In the genomic region with DNA sequence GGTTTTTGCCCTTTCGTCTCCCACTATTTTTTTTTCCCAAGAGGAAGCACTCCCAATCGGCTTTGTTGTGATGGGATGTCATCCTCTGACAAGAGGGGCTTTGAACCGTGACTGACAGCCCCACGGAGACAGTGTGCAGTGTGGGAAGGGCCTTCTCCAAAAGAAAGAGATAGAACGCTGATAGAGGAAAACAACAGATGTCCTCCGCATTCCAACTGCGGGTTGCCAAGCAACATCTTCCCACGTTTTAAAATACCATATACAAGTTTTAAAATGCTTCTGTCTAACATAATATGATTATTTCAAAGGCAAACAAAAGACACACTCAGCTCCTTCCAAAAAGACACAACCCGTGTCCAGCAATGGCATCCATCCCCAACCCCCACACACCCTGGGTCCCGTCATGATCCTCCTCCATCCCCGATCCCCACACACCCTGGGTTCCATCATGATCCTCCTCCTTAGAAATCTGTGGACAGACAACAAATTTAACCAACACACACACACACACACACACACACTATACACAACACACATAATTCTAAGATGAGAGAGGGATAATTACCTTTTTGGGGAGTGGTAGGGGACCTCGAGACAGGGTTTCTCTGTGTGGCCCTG, we compare ENCODE assay signal across 10 mouse cellular contexts. TPM values are rescaled to one million over a fixed set of nuclear protein-coding genes. Genes with fewer than 3 reads are reported as not detected.
A peak's percentile ranks its signal among the peaks of the same experiment; 100 is the strongest.
DNase-seq lines count a peak whose midpoint lies in the region; ATAC-seq and TF ChIP-seq lines count a peak whose summit lies in the region.
"Had no signal": no experiment of that assay in that cellular context is flagged by ENCODE, and none has a peak within 500 bp of the region (broad histone marks: within the 10 kb centered on the region; RNA-seq: fewer than 3 reads in every experiment).

No protein-coding gene starts in this region.

- no peaks in the 10 kb centered on the region for H3K27me3 ChIP-seq in forebrain, embryonic 13.5 days
- H3K27me3 ChIP-seq in forebrain, embryonic 10.5 days (ENCODE audit: poor library complexity, severe bottlenecking) = no peaks in the 10 kb centered on the region
- no peaks in the 10 kb centered on the region for H3K27me3 ChIP-seq in forebrain, embryonic 16.5 days (replicated peaks; ENCODE audit: control insufficient read depth, insufficient read depth, low read length)
- no peaks in the 10 kb centered on the region for H3K27me3 ChIP-seq in liver, embryonic 11.5 days (replicated peaks; ENCODE audit: control insufficient read depth, insufficient read depth, low read length)
- no peaks in the 10 kb centered on the region for H3K27me3 ChIP-seq in heart, embryonic 11.5 days (ENCODE audit: control insufficient read depth, insufficient read depth, low read length)

- TF ChIP-seq CTCF in olfactory bulb, adult 2 months (IDR thresholded peaks at IDR 0.05; ENCODE audit: insufficient read depth, low read depth, low read length) = no peak

- TF ChIP-seq POLR2A in olfactory bulb, adult 2 months (IDR thresholded peaks at IDR 0.05; ENCODE audit: insufficient read depth, low read depth, low read length) = no peak

- no peak for DNase-seq in forebrain, embryonic 10.5 days (ENCODE audit: extremely low spot score, low spot score)
- DNase-seq in layer of hippocampus, postnatal 10 days (ENCODE audit: low spot score in 2 of 2) = peak; percentile 30 to 53
- no peak for DNase-seq in liver, embryonic 11.5 days (ENCODE audit: low spot score)
- DNase-seq in gastrocnemius, postnatal 25 days = no peak

- H3K4me2 ChIP-seq in forebrain, embryonic 13.5 days = 0 out of 2 replicates have a peak overlapping the region, but pooled peaks have one; percentile 11
- peak overlapping the region; percentile 46 for H3K4me2 ChIP-seq in forebrain, embryonic 16.5 days (ENCODE audit: low read length)
- no peak overlapping the region for H3K4me2 ChIP-seq in liver, embryonic 11.5 days
- no peak overlapping the region for H3K4me2 ChIP-seq in heart, embryonic 11.5 days

- H3K4me1 ChIP-seq in forebrain, embryonic 13.5 days = peaks cover 13% of the 10 kb centered on the region; the same call in 1 of the 2 replicates
- H3K4me1 ChIP-seq in forebrain, embryonic 10.5 days = peaks cover 14% of the 10 kb centered on the region
- peaks cover 14% of the 10 kb centered on the region for H3K4me1 ChIP-seq in forebrain, embryonic 16.5 days (replicated peaks; ENCODE audit: control insufficient read depth, insufficient read depth, low read length)
- no peaks in the 10 kb centered on the region for H3K4me1 ChIP-seq in olfactory bulb, adult 2 months (ENCODE audit: control insufficient read depth, insufficient read depth, low read length)
- H3K4me1 ChIP-seq in liver, embryonic 11.5 days (replicated peaks; ENCODE audit: control insufficient read depth, insufficient read depth, low read length) = no peaks in the 10 kb centered on the region
- no peaks in the 10 kb centered on the region for H3K4me1 ChIP-seq in heart, embryonic 11.5 days (ENCODE audit: control insufficient read depth, insufficient read depth, low read length)

- peak; percentile 70; the same call in 1 of the 2 replicates for ATAC-seq in forebrain, embryonic 13.5 days
- ATAC-seq in forebrain, embryonic 16.5 days = peak; percentile 86
- ATAC-seq in liver, embryonic 11.5 days (replicated peaks; ENCODE audit: low FRiP score) = no peak
- ATAC-seq in heart, embryonic 11.5 days (replicated peaks; ENCODE audit: insufficient number of reproducible peaks, low FRiP score, low TSS enrichment) = no peak
- ATAC-seq: inflammation-experienced regulatory T-cells, adult 6 months had no signal

- WGBS in forebrain, embryonic 13.5 days = 27% methylated on average over 12 of the region's 12 CpGs
- WGBS in forebrain, embryonic 10.5 days = 48% methylated on average over 12 of the region's 12 CpGs
- WGBS in forebrain, embryonic 16.5 days = 21% methylated on average over 12 of the region's 12 CpGs
- WGBS in olfactory bulb, adult 2 months = 31% methylated on average over 12 of the region's 12 CpGs
- 62% methylated on average over 12 of the region's 12 CpGs for WGBS in liver, embryonic 11.5 days
- 49% methylated on average over 12 of the region's 12 CpGs for WGBS in heart, embryonic 11.5 days (ENCODE audit: insufficient replicate concordance)

- 0 out of 2 replicates have a peak, but pooled peaks cover 4% of the 10 kb centered on the region for H3K9me3 ChIP-seq in forebrain, embryonic 13.5 days (replicated peaks)
- H3K9me3 ChIP-seq in forebrain, embryonic 10.5 days = peaks cover 11% of the 10 kb centered on the region
- H3K9me3 ChIP-seq in forebrain, embryonic 16.5 days (ENCODE audit: control insufficient read depth, low read length) = no peaks in the 10 kb centered on the region
- peaks cover 5% of the 10 kb centered on the region; the same call in 1 of the 2 replicates for H3K9me3 ChIP-seq in liver, embryonic 11.5 days (ENCODE audit: control insufficient read depth, low read length)
- peaks cover 3% of the 10 kb centered on the region; the same call in 1 of the 2 replicates for H3K9me3 ChIP-seq in heart, embryonic 11.5 days (replicated peaks; ENCODE audit: control insufficient read depth, low read length)

- H3K9ac ChIP-seq in forebrain, embryonic 13.5 days = no peak overlapping the region
- peak overlapping the region; percentile 37; the same call in 1 of the 2 replicates for H3K9ac ChIP-seq in forebrain, embryonic 16.5 days (replicated peaks; ENCODE audit: low read depth, low read length)
- H3K9ac ChIP-seq in liver, embryonic 11.5 days (ENCODE audit: low read depth, low read length) = no peak overlapping the region
- no peak overlapping the region for H3K9ac ChIP-seq in heart, embryonic 11.5 days (ENCODE audit: low read depth, low read length)

- H3K27ac ChIP-seq in forebrain, embryonic 13.5 days = peak overlapping the region; percentile 41
- H3K27ac ChIP-seq in forebrain, embryonic 10.5 days = no peak overlapping the region
- H3K27ac ChIP-seq in forebrain, embryonic 16.5 days (ENCODE audit: low read length) = peak overlapping the region; percentile 90
- no peak overlapping the region for H3K27ac ChIP-seq in olfactory bulb, adult 2 months (ENCODE audit: insufficient read depth, low read depth, low read length)
- no peak overlapping the region for H3K27ac ChIP-seq in liver, embryonic 11.5 days (ENCODE audit: low read depth, low read length)
- H3K27ac ChIP-seq in heart, embryonic 11.5 days (ENCODE audit: low read depth, low read length) = no peak overlapping the region

- H3K36me3 ChIP-seq in forebrain, embryonic 13.5 days (ENCODE audit: poor library complexity, severe bottlenecking) = no peaks in the 10 kb centered on the region
- H3K36me3 ChIP-seq in forebrain, embryonic 10.5 days (replicated peaks) = no peaks in the 10 kb centered on the region
- no peaks in the 10 kb centered on the region for H3K36me3 ChIP-seq in forebrain, embryonic 16.5 days (ENCODE audit: control insufficient read depth, insufficient read depth)
- no peaks in the 10 kb centered on the region for H3K36me3 ChIP-seq in liver, embryonic 11.5 days (ENCODE audit: control insufficient read depth, insufficient read depth, low read length)
- no peaks in the 10 kb centered on the region for H3K36me3 ChIP-seq in heart, embryonic 11.5 days (ENCODE audit: control insufficient read depth, insufficient read depth, low read length)

- H3K4me3 ChIP-seq in forebrain, embryonic 13.5 days = no peak overlapping the region
- H3K4me3 ChIP-seq in forebrain, embryonic 10.5 days = no peak overlapping the region
- peak overlapping the region; percentile 21 for H3K4me3 ChIP-seq in forebrain, embryonic 16.5 days (replicated peaks; ENCODE audit: low read length)
- H3K4me3 ChIP-seq in olfactory bulb, adult 2 months (ENCODE audit: insufficient read depth, low read depth, low read length) = peak overlapping the region; percentile 18; the same call in 1 of the 2 replicates
- no peak overlapping the region for H3K4me3 ChIP-seq in liver, embryonic 11.5 days (ENCODE audit: low read depth, low read length)
- no peak overlapping the region for H3K4me3 ChIP-seq in heart, embryonic 11.5 days (ENCODE audit: low read depth, low read length)

RNA-seq across cellular contexts. Expression of gene Cap1, which starts 23.8 kb away (rescaled TPM):
- polyA plus RNA-seq in forebrain, embryonic 13.5 days (2015; fragmentation: Nextera tagmentation; extraction: Ambion mirVana) = 70.7 and 71.3 TPM in 2 replicates
- polyA plus RNA-seq in forebrain, embryonic 10.5 days (2016; fragmentation: Nextera tagmentation; extraction: Ambion mirVana) = 60.7 and 76.1 TPM in 2 replicates
- 77.5 and 80.8 TPM in 2 replicates for polyA plus RNA-seq in forebrain, embryonic 16.5 days (2015; fragmentation: Nextera tagmentation; extraction: Ambion mirVana)
- total RNA-seq in layer of hippocampus, postnatal 10 days (2021) = 100 to 1,000 TPM; 192 to 203 TPM
- 117 TPM in 1 of 2 replicates, not detected in the other for polyA plus RNA-seq in olfactory bulb, adult 2 months (2012; ENCODE audit: insufficient read depth, insufficient read length, low replicate concordance, missing spikeins)
- 52.2 and 56.5 TPM in 2 replicates for polyA plus RNA-seq in liver, embryonic 11.5 days (2014; fragmentation: Nextera tagmentation; extraction: Ambion mirVana)
- total RNA-seq in gastrocnemius, postnatal 25 days (2021) = 10 to 100 TPM; 20.5 to 24.6 TPM
- polyA plus RNA-seq in heart, embryonic 11.5 days (2014; fragmentation: Nextera tagmentation; extraction: Ambion mirVana) = 54.1 and 54.8 TPM in 2 replicates

RNA-seq across cellular contexts. Expression of gene Mfsd2a, which starts 51.3 kb away (rescaled TPM):
- 26.7 and 28.2 TPM in 2 replicates for polyA plus RNA-seq in forebrain, embryonic 13.5 days (2015; fragmentation: Nextera tagmentation; extraction: Ambion mirVana)
- polyA plus RNA-seq in forebrain, embryonic 10.5 days (2016; fragmentation: Nextera tagmentation; extraction: Ambion mirVana) = 18.5 and 19.4 TPM in 2 replicates
- 34.3 and 37.2 TPM in 2 replicates for polyA plus RNA-seq in forebrain, embryonic 16.5 days (2015; fragmentation: Nextera tagmentation; extraction: Ambion mirVana)
- total RNA-seq in layer of hippocampus, postnatal 10 days (2021) = 10 to 100 TPM; 64.0 to 68.9 TPM
- not detected in 2 replicates for polyA plus RNA-seq in olfactory bulb, adult 2 months (2012; ENCODE audit: insufficient read depth, insufficient read length, low replicate concordance, missing spikeins)
- 0.64 and 0.68 TPM in 2 replicates for polyA plus RNA-seq in liver, embryonic 11.5 days (2014; fragmentation: Nextera tagmentation; extraction: Ambion mirVana)
- under 1 TPM; 0.24 to 0.26 TPM for total RNA-seq in gastrocnemius, postnatal 25 days (2021)
- 1.2 and 1.3 TPM in 2 replicates for polyA plus RNA-seq in heart, embryonic 11.5 days (2014; fragmentation: Nextera tagmentation; extraction: Ambion mirVana)
- total RNA-seq: common myeloid progenitor, adult 5-6 weeks had no signal

Comparison
In these comparisons a context has a peak if more than half of its experiments do, and no peak if none do; other contexts are left out.
1. H3K27ac ChIP-seq: peak in forebrain, embryonic 13.5 days (single experiment) and forebrain, embryonic 16.5 days (single experiment); none in forebrain, embryonic 10.5 days (single experiment), olfactory bulb, adult 2 months (single experiment), liver, embryonic 11.5 days (single experiment) and heart, embryonic 11.5 days (single experiment).
2. H3K4me3 ChIP-seq: peak in forebrain, embryonic 16.5 days (single experiment) and olfactory bulb, adult 2 months (single experiment); none in forebrain, embryonic 13.5 days (single experiment), forebrain, embryonic 10.5 days (single experiment), liver, embryonic 11.5 days (single experiment) and heart, embryonic 11.5 days (single experiment).
3. ATAC-seq: peak in forebrain, embryonic 13.5 days (single experiment) and forebrain, embryonic 16.5 days (single experiment); none in liver, embryonic 11.5 days (single experiment) and heart, embryonic 11.5 days (single experiment).
4. H3K4me2 ChIP-seq: peak in forebrain, embryonic 13.5 days (single experiment) and forebrain, embryonic 16.5 days (single experiment); none in liver, embryonic 11.5 days (single experiment) and heart, embryonic 11.5 days (single experiment).
5. DNase-seq: peak in layer of hippocampus, postnatal 10 days (2 of 2); none in forebrain, embryonic 10.5 days (single experiment), liver, embryonic 11.5 days (single experiment) and gastrocnemius, postnatal 25 days (single experiment).